Mouse (Mus musculus) heart, embryonic 14.5 days (tissue): Measurements from ENCODE around the gene Slc35b2. TPM values are rescaled to one million over a fixed set of nuclear protein-coding genes. Genes with fewer than 3 reads are reported as not detected.

ENCODE experiments used
- ATAC-seq: fragments of 200-750 bp; cut with Nextera tagmentation; 2 replicates; pipeline ENCODE4 v1.8.0; 2017; ENCODE audit warnings: low read depth, moderate TSS enrichment; ENCODE audit not compliant: insufficient number of reproducible peaks, insufficient read depth, low FRiP score
- H3K27ac ChIP-seq, 2 experiments: fragments of 200-500 bp in 1 of 2; fragments of 300-500 bp in 1 of 2; sonication (generic) in 1 of 2; replicated peaks in 1 of 2; 2 replicates each; pipeline ENCODE4 v1.5.1; 2012 to 2014; ENCODE audit warnings: low read depth in 2 of 2, low read length in 2 of 2, control low read depth in 1 of 2, mild to moderate bottlenecking in 1 of 2, mixed read lengths in 1 of 2; ENCODE audit not compliant: control insufficient read depth in 1 of 2, insufficient read depth in 1 of 2
- H3K27me3 ChIP-seq: fragments of 300-500 bp; sonication (generic); 2 replicates; pipeline ENCODE4 v1.6.1; 2014; ENCODE audit warnings: mild to moderate bottlenecking, low read length, control low read depth; ENCODE audit not compliant: control insufficient read depth, insufficient read depth
- H3K36me3 ChIP-seq: fragments of 300-500 bp; sonication (generic); 2 replicates; pipeline ENCODE4 v1.6.1; 2014; ENCODE audit warnings: mild to moderate bottlenecking, control low read depth, low read length, mixed read lengths; ENCODE audit not compliant: control insufficient read depth, insufficient read depth
- H3K4me1 ChIP-seq, 2 experiments: fragments of 200-500 bp in 1 of 2; fragments of 300-500 bp in 1 of 2; sonication (generic) in 1 of 2; 2 replicates each; pipeline ENCODE4 v1.6.1; 2012 to 2014; ENCODE audit warnings: low read length in 2 of 2, control low read depth in 1 of 2, mixed read lengths in 1 of 2; ENCODE audit not compliant: control insufficient read depth in 2 of 2, insufficient read depth in 2 of 2
- H3K4me2 ChIP-seq: fragments of 300-500 bp; sonication (generic); 2 replicates; pipeline ENCODE4 v1.6.1; 2014; ENCODE audit warnings: mild to moderate bottlenecking, low read length
- H3K4me3 ChIP-seq, 2 experiments: fragments of 200-500 bp in 1 of 2; fragments of 300-500 bp in 1 of 2; sonication (generic) in 1 of 2; 2 replicates each; pipeline ENCODE4 v1.5.1; 2012 to 2014; ENCODE audit warnings: low read length in 2 of 2, mild to moderate bottlenecking in 2 of 2, control low read depth in 1 of 2, low read depth in 1 of 2, moderate library complexity in 1 of 2; ENCODE audit not compliant: control insufficient read depth in 1 of 2, insufficient read depth in 1 of 2
- H3K9ac ChIP-seq: fragments of 300-500 bp; sonication (generic); 2 replicates; pipeline ENCODE4 v1.6.1; 2014; ENCODE audit warnings: mild to moderate bottlenecking, low read length
- H3K9me3 ChIP-seq: fragments of 300-500 bp; sonication (generic); 2 replicates; pipeline ENCODE4 v1.6.1; 2016; ENCODE audit warnings: low read length, control low read depth; ENCODE audit not compliant: control insufficient read depth
- WGBS: fragments of 180-500 bp; shearing (Covaris S2); extraction: QIAGEN DNeasy Blood & Tissue Kit; methylation state at CpG from one replicate; pipeline ENCODE4 v1.1.7; 2014; 5-methylcytosine and 5-hydroxymethylcytosine counted together
- polyA plus RNA-seq: library from polyadenylated mRNA; unstranded; fragments of >200 nt; fragmentation: Nextera tagmentation; extraction: Ambion mirVana; gene quantifications from 2 replicates; pipeline ENCODE4 v1.2.1, GENCODE M21; 2014

Gene Slc35b2
- 91.3 and 92.4 TPM in 2 replicates for polyA plus RNA-seq

DNA sequence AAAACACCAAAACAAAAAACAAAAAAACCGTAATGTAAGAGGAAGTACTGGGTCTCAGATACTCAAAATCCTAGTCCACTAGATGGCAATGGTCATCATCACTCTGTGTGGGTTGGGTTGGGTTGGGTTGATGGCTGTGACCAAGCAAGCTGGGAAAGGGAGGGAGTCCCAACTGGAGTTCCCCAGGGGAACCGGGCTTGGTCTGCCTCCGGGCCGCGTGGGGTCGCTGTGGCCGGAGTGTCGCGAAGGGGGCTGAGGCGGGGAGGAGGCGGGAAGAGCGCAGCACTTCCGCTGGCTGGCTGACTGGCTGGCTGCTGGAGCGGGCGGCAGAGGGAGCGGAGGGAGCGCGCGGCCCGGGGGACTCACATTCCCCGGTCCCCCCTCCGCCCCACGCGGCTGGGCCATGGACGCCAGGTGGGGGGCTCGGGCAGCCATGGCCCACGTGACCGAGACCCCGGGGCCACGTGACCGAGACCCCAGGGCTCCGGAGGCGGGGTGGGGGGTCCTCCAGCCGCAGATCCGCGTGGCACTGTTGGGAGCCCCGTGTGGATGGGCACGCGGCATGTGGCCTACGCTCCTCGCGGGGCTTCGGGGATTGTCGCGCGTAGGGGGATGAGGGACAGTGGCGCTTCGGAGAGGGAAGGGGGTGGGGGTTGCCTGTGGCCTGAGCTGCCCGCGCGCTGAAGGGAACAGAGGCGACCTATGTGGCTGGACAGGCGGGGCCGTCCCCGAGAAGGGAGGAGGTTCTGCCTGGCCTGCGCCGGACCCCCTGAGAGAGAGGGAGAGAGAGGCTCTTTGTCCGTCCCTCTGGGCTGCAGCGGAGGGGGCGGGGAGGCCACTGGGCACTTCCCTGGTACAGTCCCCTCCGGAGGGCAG, at the start of gene Slc35b2:
TSS of gene Slc35b2 (plus strand) at position 220 of the 876 bp plus-strand sequence.
- peak; percentile 79 for ATAC-seq
- Histone ChIP-seq H3K9ac (peak within 1 kb of the TSS; percentile 92), H3K27ac (peak within 1 kb of the TSS; percentile 46 to 77), H3K9me3 (no peaks in the 10 kb centered on the region), H3K36me3 (peaks cover 41% of the 10 kb centered on the region), H3K4me2 (peak within 1 kb of the TSS; percentile 89), H3K4me1 (peaks cover 10 to 12% of the 10 kb centered on the region in 2 experiments; a peak in 3 of 4 replicates), H3K27me3 (no peaks in the 10 kb centered on the region), H3K4me3 (peak within 1 kb of the TSS; percentile 81 to 90)
- WGBS, result under 1% methylated on average over 57 of the region's 61 CpGs

DNA sequence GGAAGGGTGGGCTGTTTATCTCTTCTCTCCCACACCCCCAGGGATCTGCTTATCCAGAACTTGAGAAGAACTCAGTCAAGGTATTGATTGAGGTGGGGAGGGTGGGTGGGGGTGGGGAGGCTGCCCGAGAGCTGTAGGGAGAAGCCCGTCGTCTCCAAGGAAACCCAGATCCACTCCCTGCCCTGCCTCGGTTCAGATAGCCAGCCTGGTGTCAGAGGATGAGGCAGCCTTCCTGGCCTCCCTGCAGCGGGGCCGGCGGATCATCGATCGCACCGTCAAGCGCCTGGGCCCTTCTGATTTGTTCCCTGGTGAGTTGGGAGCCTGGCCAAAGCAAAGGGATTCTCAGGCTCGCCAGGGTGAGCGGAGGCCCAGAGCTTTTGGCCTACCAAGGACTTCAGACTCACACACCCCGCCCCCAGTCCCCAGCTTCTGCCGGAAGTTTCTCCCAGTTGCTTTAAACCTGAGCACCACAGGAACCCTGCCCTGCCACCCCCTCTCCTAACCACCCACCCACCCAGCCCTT, 48.4 kb upstream of the Slc35b2 start:
- H3K27me3 ChIP-seq, result no peaks in the 10 kb centered on the region
- WGBS, result 40% methylated on average over 15 of the region's 15 CpGs
- no peak for ATAC-seq
- peaks cover 51% of the 10 kb centered on the region for H3K36me3 ChIP-seq
- H3K4me2 ChIP-seq, result no peak overlapping the region
- H3K4me1 ChIP-seq, result peaks cover 3% of the 10 kb centered on the region in 2 experiments; a peak in 2 of 4 replicates
- H3K4me3 ChIP-seq, result no peak overlapping the region
- H3K27ac ChIP-seq, result no peak overlapping the region
- H3K9me3 ChIP-seq, result no peaks in the 10 kb centered on the region
- no peak overlapping the region for H3K9ac ChIP-seq

DNA sequence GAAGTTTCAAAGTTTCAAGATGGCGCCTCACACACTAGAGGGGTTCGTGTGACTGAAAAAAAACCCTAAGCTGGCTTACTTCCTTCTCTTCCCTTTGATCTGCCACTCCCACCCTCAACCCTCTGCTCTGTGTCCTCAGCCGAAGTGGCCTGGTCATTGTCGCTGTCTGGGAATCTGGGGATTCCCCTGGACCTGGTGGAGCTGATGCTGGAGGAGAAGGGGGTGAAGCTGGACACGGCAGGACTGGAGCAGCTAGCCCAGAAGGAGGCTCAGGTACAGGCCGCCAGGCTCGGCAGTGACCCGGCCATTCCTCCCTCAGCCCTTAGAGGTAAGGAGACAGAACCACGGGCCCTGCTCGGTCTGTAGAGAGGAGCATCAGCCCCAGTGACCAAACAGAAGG, 47.9 kb upstream of the Slc35b2 start:
- no peak overlapping the region for H3K9ac ChIP-seq
- H3K9me3 ChIP-seq, result no peaks in the 10 kb centered on the region
- peaks cover 3 to 8% of the 10 kb centered on the region in 2 experiments for H3K4me1 ChIP-seq
- no peak for ATAC-seq
- H3K27ac ChIP-seq, result no peak overlapping the region
- 72% methylated on average over 10 of the region's 10 CpGs for WGBS
- H3K36me3 ChIP-seq, result peaks cover 53% of the 10 kb centered on the region
- H3K27me3 ChIP-seq, result no peaks in the 10 kb centered on the region
- no peak overlapping the region for H3K4me2 ChIP-seq
- H3K4me3 ChIP-seq, result no peak overlapping the region

DNA sequence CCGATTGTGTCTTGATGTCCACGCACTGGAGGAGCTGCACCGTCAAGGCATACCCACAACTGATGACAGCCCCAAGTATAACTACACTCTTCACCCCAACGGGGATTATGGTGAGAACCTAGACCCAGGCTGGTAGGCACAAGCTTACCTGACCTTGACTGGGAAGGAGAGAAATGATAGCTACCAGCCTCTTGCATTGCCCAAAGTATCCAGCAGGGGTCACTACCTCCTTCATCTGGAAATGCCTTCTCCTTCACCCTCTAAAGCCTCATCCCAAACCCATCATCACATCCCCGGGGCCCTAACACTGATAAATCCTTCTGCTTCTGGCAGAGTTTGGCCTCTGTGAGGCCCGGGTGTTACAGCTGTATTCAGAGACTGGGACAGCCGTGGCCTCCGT, 47.2 kb upstream of the Slc35b2 start:
- no peak overlapping the region for H3K4me2 ChIP-seq
- H3K9ac ChIP-seq, result no peak overlapping the region
- no peak for ATAC-seq
- no peaks in the 10 kb centered on the region for H3K9me3 ChIP-seq
- H3K36me3 ChIP-seq, result peaks cover 48% of the 10 kb centered on the region
- no peak overlapping the region for H3K4me3 ChIP-seq
- H3K4me1 ChIP-seq, result peaks cover 6 to 10% of the 10 kb centered on the region in 2 experiments
- 25% methylated on average over 8 of the region's 8 CpGs for WGBS
- no peak overlapping the region for H3K27ac ChIP-seq
- H3K27me3 ChIP-seq, result no peaks in the 10 kb centered on the region

DNA sequence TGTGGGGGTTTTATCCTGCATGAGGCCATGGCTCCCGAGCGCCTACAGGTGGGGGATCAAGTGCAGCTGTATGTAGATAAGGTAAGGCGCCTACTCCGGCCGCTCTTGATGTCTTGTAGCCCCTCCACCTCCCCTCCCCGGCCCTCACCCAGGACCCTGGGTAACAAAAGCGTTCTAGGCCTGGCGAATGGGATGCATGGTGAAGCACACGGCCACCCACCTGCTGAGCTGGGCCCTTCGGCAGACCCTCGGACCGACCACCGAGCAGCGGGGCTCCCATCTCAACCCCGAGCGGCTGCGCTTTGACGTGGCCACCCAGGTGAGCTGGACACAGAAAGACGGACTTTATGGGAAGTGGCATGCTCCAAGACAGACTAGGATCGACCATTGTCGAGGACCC, 46.5 kb upstream of the Slc35b2 start:
- Histone ChIP-seq H3K9ac (no peak overlapping the region), H3K27ac (no peak overlapping the region), H3K4me2 (no peak overlapping the region), H3K4me1 (peaks cover 7 to 13% of the 10 kb centered on the region in 2 experiments), H3K9me3 (no peaks in the 10 kb centered on the region), H3K36me3 (peaks cover 43% of the 10 kb centered on the region), H3K27me3 (no peaks in the 10 kb centered on the region), H3K4me3 (no peak overlapping the region)
- WGBS, result 90% methylated on average over 21 of the region's 21 CpGs
- ATAC-seq, result no peak

DNA sequence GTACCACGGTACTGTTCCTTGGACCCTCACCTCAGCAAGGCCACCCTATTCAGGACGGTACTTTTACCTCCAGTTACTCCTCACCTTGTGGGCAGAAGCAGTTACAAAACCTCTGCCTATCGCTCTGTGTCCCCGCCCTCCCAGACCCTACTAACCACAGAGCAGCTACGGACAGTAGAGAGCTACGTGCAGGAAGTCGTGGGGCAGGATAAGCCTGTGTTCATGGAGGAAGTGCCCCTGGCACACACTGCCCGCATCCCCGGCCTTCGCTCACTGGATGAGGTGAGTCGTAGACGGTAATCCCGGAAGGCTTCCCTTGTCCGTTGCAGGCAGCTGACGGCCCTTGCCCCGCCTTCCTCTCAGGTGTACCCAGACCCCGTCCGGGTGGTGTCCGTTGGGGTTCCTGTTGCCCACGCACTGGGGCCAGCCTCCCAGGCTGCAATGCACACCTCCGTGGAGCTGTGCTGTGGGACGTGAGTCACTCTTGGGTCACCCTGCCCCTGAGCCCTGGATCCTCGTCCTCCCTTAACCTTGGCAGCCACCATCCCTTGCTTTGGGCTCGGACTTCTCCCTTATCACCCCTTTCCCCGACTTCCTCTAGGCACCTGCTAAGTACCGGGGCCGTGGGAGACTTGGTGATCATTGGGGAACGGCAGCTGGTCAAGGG, 46.0 kb upstream of the Slc35b2 start:
- no peak for ATAC-seq
- WGBS, result 88% methylated on average over 25 of the region's 28 CpGs
- no peaks in the 10 kb centered on the region for H3K27me3 ChIP-seq
- H3K27ac ChIP-seq, result no peak overlapping the region
- no peaks in the 10 kb centered on the region for H3K9me3 ChIP-seq
- H3K36me3 ChIP-seq, result peaks cover 43% of the 10 kb centered on the region
- H3K9ac ChIP-seq, result no peak overlapping the region
- H3K4me2 ChIP-seq, result no peak overlapping the region
- H3K4me1 ChIP-seq, result peaks cover 13 to 18% of the 10 kb centered on the region in 2 experiments
- no peak overlapping the region for H3K4me3 ChIP-seq

DNA sequence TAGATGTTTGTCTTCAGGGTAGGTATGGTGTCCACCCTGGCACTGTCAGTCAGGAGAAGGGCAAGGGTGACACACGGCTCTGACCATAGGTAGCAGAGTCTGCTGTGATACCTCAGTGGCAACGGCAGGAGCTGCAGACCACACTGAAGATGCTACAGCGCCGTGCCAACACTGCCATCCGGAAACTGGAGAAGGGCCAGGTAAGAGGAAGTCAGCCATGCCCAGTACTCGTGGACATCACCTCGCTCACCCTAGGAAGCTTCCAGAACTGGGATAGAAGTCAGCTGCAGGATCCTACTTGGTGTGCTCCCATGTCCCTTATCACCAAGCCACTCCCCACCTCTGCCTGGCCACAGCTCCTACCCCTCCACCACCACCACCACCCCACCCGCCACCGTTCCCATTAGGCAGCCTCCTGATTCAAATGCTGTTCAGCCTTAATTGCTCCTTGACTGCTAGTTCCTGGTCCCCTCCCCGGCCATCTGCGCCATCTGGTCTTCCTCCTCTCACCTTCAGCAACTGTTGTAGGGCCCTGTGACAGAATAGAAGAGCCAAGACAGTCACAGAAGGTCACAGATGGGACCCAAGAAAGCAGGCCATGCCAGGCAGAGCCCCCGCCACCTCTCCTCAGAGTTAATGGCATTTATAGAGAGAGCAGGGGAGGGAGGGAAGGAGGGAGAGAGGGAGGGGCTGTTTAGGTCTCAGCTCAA, 44.8 kb upstream of the Slc35b2 start:
- Histone ChIP-seq H3K4me1 (peaks cover 20 to 27% of the 10 kb centered on the region in 2 experiments), H3K4me3 (no peak overlapping the region), H3K36me3 (peaks cover 43% of the 10 kb centered on the region), H3K9me3 (no peaks in the 10 kb centered on the region), H3K9ac (no peak overlapping the region), H3K27me3 (peaks cover under 1% of the 10 kb centered on the region; the same call in 1 of the 2 replicates), H3K27ac (no peak overlapping the region), H3K4me2 (no peak overlapping the region)
- ATAC-seq, result no peak
- 81% methylated on average over 11 of the region's 12 CpGs for WGBS
